15 mouse cellular contexts compared by ENCODE assay signal in the genomic region with DNA sequence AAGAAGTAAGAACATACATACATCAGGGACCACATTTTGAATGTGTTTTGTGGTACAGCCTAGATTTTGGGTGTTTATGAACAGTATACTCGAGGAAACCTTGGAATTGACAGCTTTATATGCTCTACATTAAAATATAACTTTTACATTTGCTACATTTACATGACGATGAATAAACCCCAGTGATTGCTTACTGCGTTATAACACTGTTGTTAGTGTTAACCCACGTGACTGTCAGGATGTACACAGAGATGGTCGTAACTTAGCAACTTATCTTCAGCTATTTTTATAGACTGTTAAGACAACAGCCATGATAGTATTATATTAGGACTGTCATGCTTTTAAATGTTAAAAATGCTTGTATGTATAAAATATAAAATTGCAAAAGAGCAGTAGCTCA. TPM values are rescaled to one million over a fixed set of nuclear protein-coding genes. Genes with fewer than 3 reads are reported as not detected.
DNase-seq lines count a peak whose midpoint lies in the region; ATAC-seq lines count a peak whose summit lies in the region.
"Not testable (repeated sequence)": the region's sequence is repeated elsewhere in the genome, so short reads cannot be mapped to it uniquely, and the experiment has no call there.
"Had no signal": no experiment of that assay in that cellular context is flagged by ENCODE, and none has a peak within 500 bp of the region (broad histone marks: within the 10 kb centered on the region; RNA-seq: fewer than 3 reads in every experiment).

No protein-coding gene starts in this region.

- not testable (repeated sequence) for H3K27ac ChIP-seq in embryonic facial prominence, embryonic 13.5 days; heart, embryonic 11.5 days (ENCODE audit: low read depth, low read length); hindbrain, embryonic 11.5 days (ENCODE audit: low read depth, low read length); intestine, embryonic 15.5 days; liver, embryonic 11.5 days (ENCODE audit: low read depth, low read length); midbrain, embryonic 13.5 days; neural tube, embryonic 14.5 days (ENCODE audit: low read depth, low read length)

- WGBS in embryonic facial prominence, embryonic 13.5 days, result 61% methylated on average over 5 of the region's 5 CpGs
- WGBS in heart, embryonic 11.5 days (ENCODE audit: insufficient replicate concordance), result 56% methylated on average over 5 of the region's 5 CpGs
- WGBS in hindbrain, embryonic 11.5 days, result 68% methylated on average over 5 of the region's 5 CpGs
- WGBS in intestine, embryonic 15.5 days, result 58% methylated on average over 5 of the region's 5 CpGs
- 55% methylated on average over 5 of the region's 5 CpGs for WGBS in liver, embryonic 11.5 days
- WGBS in midbrain, embryonic 13.5 days, result 65% methylated on average over 5 of the region's 5 CpGs
- 64% methylated on average over 5 of the region's 5 CpGs for WGBS in neural tube, embryonic 14.5 days

- H3K4me3 ChIP-seq in embryonic facial prominence, embryonic 13.5 days; heart, embryonic 11.5 days (ENCODE audit: low read depth, low read length); hindbrain, embryonic 11.5 days (ENCODE audit: low read depth, low read length); intestine, embryonic 15.5 days (replicated peaks); liver, embryonic 11.5 days (ENCODE audit: low read depth, low read length); midbrain, embryonic 13.5 days (replicated peaks); neural tube, embryonic 14.5 days (ENCODE audit: low read depth, low read length): not testable (repeated sequence)

- 0 out of 2 replicates have a peak, but pooled peaks have one; percentile 58 for ATAC-seq in embryonic facial prominence, embryonic 13.5 days (ENCODE audit: insufficient number of reproducible peaks, insufficient read depth, low FRiP score, low TSS enrichment, low read depth)
- peak; percentile 73 for ATAC-seq in heart, embryonic 11.5 days (replicated peaks; ENCODE audit: insufficient number of reproducible peaks, low FRiP score, low TSS enrichment)
- ATAC-seq in hindbrain, embryonic 11.5 days (ENCODE audit: low FRiP score), result peak; percentile 68
- ATAC-seq in intestine, embryonic 15.5 days, result 0 out of 2 replicates have a peak, but pooled peaks have one; percentile 43
- peak; percentile 56; the same call in 1 of the 2 replicates for ATAC-seq in liver, embryonic 11.5 days (replicated peaks; ENCODE audit: low FRiP score)
- ATAC-seq in midbrain, embryonic 13.5 days, result peak; percentile 65; the same call in 1 of the 2 replicates
- peak; percentile 75 for ATAC-seq in neural tube, embryonic 14.5 days (ENCODE audit: low read depth)

- not testable (repeated sequence) for H3K9ac ChIP-seq in embryonic facial prominence, embryonic 13.5 days; heart, embryonic 11.5 days (ENCODE audit: low read depth, low read length); hindbrain, embryonic 11.5 days (ENCODE audit: low read depth, low read length); intestine, embryonic 15.5 days; liver, embryonic 11.5 days (ENCODE audit: low read depth, low read length); midbrain, embryonic 13.5 days (replicated peaks); neural tube, embryonic 14.5 days (replicated peaks; ENCODE audit: low read depth, low read length)

- not testable (repeated sequence) for H3K27me3 ChIP-seq in embryonic facial prominence, embryonic 13.5 days; heart, embryonic 11.5 days (ENCODE audit: control insufficient read depth, insufficient read depth, low read length); hindbrain, embryonic 11.5 days (ENCODE audit: control insufficient read depth, insufficient read depth, low read length); intestine, embryonic 15.5 days (replicated peaks); liver, embryonic 11.5 days (replicated peaks; ENCODE audit: control insufficient read depth, insufficient read depth, low read length); midbrain, embryonic 13.5 days; neural tube, embryonic 14.5 days (ENCODE audit: control insufficient read depth, insufficient read depth, low read length)

- peaks cover 17% of the 10 kb centered on the region for H3K9me3 ChIP-seq in embryonic facial prominence, embryonic 13.5 days
- not testable (repeated sequence) for H3K9me3 ChIP-seq in heart, embryonic 11.5 days (replicated peaks; ENCODE audit: control insufficient read depth, low read length); intestine, embryonic 15.5 days; liver, embryonic 11.5 days (ENCODE audit: control insufficient read depth, low read length); neural tube, embryonic 14.5 days (ENCODE audit: control insufficient read depth, low read length)
- peaks cover 12% of the 10 kb centered on the region for H3K9me3 ChIP-seq in hindbrain, embryonic 11.5 days (ENCODE audit: control insufficient read depth, low read length)
- H3K9me3 ChIP-seq in midbrain, embryonic 13.5 days, result peaks cover 32% of the 10 kb centered on the region

- DNase-seq in hindbrain, embryonic 11.5 days (ENCODE audit: low spot score); liver, embryonic 11.5 days (ENCODE audit: low spot score): not testable (repeated sequence)

- not testable (repeated sequence) for H3K36me3 ChIP-seq in embryonic facial prominence, embryonic 13.5 days; heart, embryonic 11.5 days (ENCODE audit: control insufficient read depth, insufficient read depth, low read length); hindbrain, embryonic 11.5 days (ENCODE audit: control insufficient read depth, insufficient read depth, low read length); intestine, embryonic 15.5 days; liver, embryonic 11.5 days (ENCODE audit: control insufficient read depth, insufficient read depth, low read length); midbrain, embryonic 13.5 days; neural tube, embryonic 14.5 days (ENCODE audit: control insufficient read depth, insufficient read depth, low read length)

- not testable (repeated sequence) for H3K4me1 ChIP-seq in embryonic facial prominence, embryonic 13.5 days; heart, embryonic 11.5 days (ENCODE audit: control insufficient read depth, insufficient read depth, low read length); hindbrain, embryonic 11.5 days (replicated peaks; ENCODE audit: control insufficient read depth, insufficient read depth, low read length); intestine, embryonic 15.5 days (replicated peaks); liver, embryonic 11.5 days (replicated peaks; ENCODE audit: control insufficient read depth, insufficient read depth, low read length); midbrain, embryonic 13.5 days (replicated peaks); neural tube, embryonic 14.5 days (ENCODE audit: control insufficient read depth, insufficient read depth, low read length)

- not testable (repeated sequence) for H3K4me2 ChIP-seq in embryonic facial prominence, embryonic 13.5 days; heart, embryonic 11.5 days; hindbrain, embryonic 11.5 days (replicated peaks; ENCODE audit: low read depth, low read length); intestine, embryonic 15.5 days (replicated peaks); liver, embryonic 11.5 days; midbrain, embryonic 13.5 days (replicated peaks); neural tube, embryonic 14.5 days (ENCODE audit: low read depth, low read length)

RNA-seq across cellular contexts. Expression of a gene that starts 17.4 kb away (rescaled TPM):
- polyA plus RNA-seq in embryonic facial prominence, embryonic 13.5 days (2015; fragmentation: Nextera tagmentation; extraction: Ambion mirVana), result not detected in 2 replicates
- polyA plus RNA-seq in heart, embryonic 11.5 days (2014; fragmentation: Nextera tagmentation; extraction: Ambion mirVana), result not detected in 2 replicates
- not detected in 2 replicates for polyA plus RNA-seq in hindbrain, embryonic 11.5 days (2014; fragmentation: Nextera tagmentation; extraction: Ambion mirVana)
- not detected in 2 replicates for polyA plus RNA-seq in intestine, embryonic 15.5 days (2015; fragmentation: Nextera tagmentation; extraction: Ambion mirVana)
- not detected in 2 replicates for polyA plus RNA-seq in liver, embryonic 11.5 days (2014; fragmentation: Nextera tagmentation; extraction: Ambion mirVana)
- not detected in 2 replicates for polyA plus RNA-seq in midbrain, embryonic 13.5 days (2015; fragmentation: Nextera tagmentation; extraction: Ambion mirVana)
- not detected in 2 replicates for polyA plus RNA-seq in neural tube, embryonic 14.5 days (2014; fragmentation: Nextera tagmentation; extraction: Ambion mirVana)
- polyA plus RNA-seq: erythroblast, embryonic 14.5 days; forebrain, embryonic 16.5 days; limb, embryonic 13.5 days; liver, postnatal 0 days; spleen, adult 2 months; stomach, embryonic 16.5 days; thymus, postnatal 0 days; urinary bladder, adult 2 months had no signal

RNA-seq across cellular contexts. Expression of a gene that starts 24.3 kb away (rescaled TPM):
- polyA plus RNA-seq in embryonic facial prominence, embryonic 13.5 days (2015; fragmentation: Nextera tagmentation; extraction: Ambion mirVana), result not detected in 2 replicates
- 0.27 and 0.35 TPM in 2 replicates for polyA plus RNA-seq in heart, embryonic 11.5 days (2014; fragmentation: Nextera tagmentation; extraction: Ambion mirVana)
- polyA plus RNA-seq in hindbrain, embryonic 11.5 days (2014; fragmentation: Nextera tagmentation; extraction: Ambion mirVana), result not detected in 2 replicates
- 0.23 TPM in 1 of 2 replicates, not detected in the other for polyA plus RNA-seq in intestine, embryonic 15.5 days (2015; fragmentation: Nextera tagmentation; extraction: Ambion mirVana)
- not detected in 2 replicates for polyA plus RNA-seq in liver, embryonic 11.5 days (2014; fragmentation: Nextera tagmentation; extraction: Ambion mirVana)
- polyA plus RNA-seq in midbrain, embryonic 13.5 days (2015; fragmentation: Nextera tagmentation; extraction: Ambion mirVana), result not detected in 2 replicates
- not detected in 2 replicates for polyA plus RNA-seq in neural tube, embryonic 14.5 days (2014; fragmentation: Nextera tagmentation; extraction: Ambion mirVana)
- polyA plus RNA-seq: erythroblast, embryonic 14.5 days; forebrain, embryonic 16.5 days; liver, postnatal 0 days; spleen, adult 2 months; stomach, embryonic 16.5 days had no signal

RNA-seq across cellular contexts. Expression of a gene that starts 55.4 kb away (rescaled TPM):
- not detected in 2 replicates for polyA plus RNA-seq in embryonic facial prominence, embryonic 13.5 days (2015; fragmentation: Nextera tagmentation; extraction: Ambion mirVana)
- not detected in 2 replicates for polyA plus RNA-seq in heart, embryonic 11.5 days (2014; fragmentation: Nextera tagmentation; extraction: Ambion mirVana)
- not detected in 2 replicates for polyA plus RNA-seq in hindbrain, embryonic 11.5 days (2014; fragmentation: Nextera tagmentation; extraction: Ambion mirVana)
- not detected in 2 replicates for polyA plus RNA-seq in intestine, embryonic 15.5 days (2015; fragmentation: Nextera tagmentation; extraction: Ambion mirVana)
- polyA plus RNA-seq in liver, embryonic 11.5 days (2014; fragmentation: Nextera tagmentation; extraction: Ambion mirVana), result not detected in 2 replicates
- polyA plus RNA-seq in midbrain, embryonic 13.5 days (2015; fragmentation: Nextera tagmentation; extraction: Ambion mirVana), result not detected in 2 replicates
- not detected in 2 replicates for polyA plus RNA-seq in neural tube, embryonic 14.5 days (2014; fragmentation: Nextera tagmentation; extraction: Ambion mirVana)
- polyA plus RNA-seq: erythroblast, embryonic 14.5 days; forebrain, embryonic 16.5 days; limb, embryonic 13.5 days; liver, postnatal 0 days; spleen, adult 2 months; stomach, embryonic 16.5 days; thymus, postnatal 0 days; urinary bladder, adult 2 months had no signal
